12 mouse cellular contexts compared by ENCODE assay signal in the genomic region with DNA sequence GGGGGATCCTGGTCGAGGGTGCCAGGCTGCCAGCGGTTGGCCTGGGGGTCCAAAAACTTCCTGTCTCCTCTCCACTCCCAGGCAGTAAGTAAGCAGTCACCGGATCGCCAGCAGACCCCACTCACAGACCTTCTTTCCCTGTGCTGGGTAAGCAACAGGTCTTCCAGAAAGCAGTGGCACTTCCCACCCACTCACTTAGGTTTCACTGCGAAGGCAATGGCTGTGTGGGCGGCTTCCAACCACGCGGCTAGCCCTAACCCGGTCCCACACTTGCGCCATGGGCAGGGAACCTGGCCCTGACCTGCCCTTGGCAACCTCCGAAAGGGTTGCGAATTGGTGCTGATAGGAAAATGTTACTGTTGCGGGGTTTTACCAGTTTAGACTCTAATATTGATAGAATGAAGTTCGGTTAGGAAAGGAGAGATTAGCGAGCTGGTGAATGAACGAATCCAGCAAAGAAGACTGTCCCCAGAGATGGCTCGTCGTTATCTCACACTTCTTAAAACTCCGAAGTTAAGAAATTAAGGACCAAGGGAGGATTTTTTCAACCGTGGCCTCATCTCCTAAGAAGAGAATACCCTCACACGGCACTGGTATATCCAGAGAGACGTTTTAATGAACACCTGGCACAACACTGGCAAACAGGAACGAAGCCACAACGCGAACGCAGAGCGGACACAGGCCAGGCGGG. TPM values are rescaled to one million over a fixed set of nuclear protein-coding genes. Genes with fewer than 3 reads are reported as not detected.
DNase-seq lines count a peak whose midpoint lies in the region; ATAC-seq lines count a peak whose summit lies in the region.
"Had no signal": no experiment of that assay in that cellular context is flagged by ENCODE, and none has a peak within 500 bp of the region (broad histone marks: within the 10 kb centered on the region; RNA-seq: fewer than 3 reads in every experiment).

No protein-coding gene starts in this region.

- no peaks in the 10 kb centered on the region for H3K9me3 ChIP-seq in forebrain, embryonic 12.5 days
- no peaks in the 10 kb centered on the region for H3K9me3 ChIP-seq in forebrain, embryonic 16.5 days (ENCODE audit: control insufficient read depth, low read length)
- H3K9me3 ChIP-seq in liver, embryonic 11.5 days (ENCODE audit: control insufficient read depth, low read length) = no peaks in the 10 kb centered on the region
- H3K9me3 ChIP-seq in liver, embryonic 12.5 days (replicated peaks) = no peaks in the 10 kb centered on the region
- H3K9me3 ChIP-seq in embryonic facial prominence, embryonic 10.5 days = no peaks in the 10 kb centered on the region
- no peaks in the 10 kb centered on the region for H3K9me3 ChIP-seq in midbrain, embryonic 13.5 days
- H3K9me3 ChIP-seq: stomach, embryonic 15.5 days had no signal

- no peak overlapping the region for H3K9ac ChIP-seq in forebrain, embryonic 12.5 days
- no peak overlapping the region for H3K9ac ChIP-seq in forebrain, embryonic 16.5 days (replicated peaks; ENCODE audit: low read depth, low read length)
- no peak overlapping the region for H3K9ac ChIP-seq in liver, embryonic 11.5 days (ENCODE audit: low read depth, low read length)
- no peak overlapping the region for H3K9ac ChIP-seq in liver, embryonic 12.5 days
- no peak overlapping the region for H3K9ac ChIP-seq in midbrain, embryonic 13.5 days (replicated peaks)
- H3K9ac ChIP-seq: stomach, embryonic 15.5 days had no signal

- no peak overlapping the region for H3K4me3 ChIP-seq in forebrain, embryonic 12.5 days (replicated peaks)
- no peak overlapping the region for H3K4me3 ChIP-seq in forebrain, embryonic 16.5 days (replicated peaks; ENCODE audit: low read length)
- no peak overlapping the region for H3K4me3 ChIP-seq in liver, embryonic 11.5 days (ENCODE audit: low read depth, low read length)
- no peak overlapping the region for H3K4me3 ChIP-seq in liver, embryonic 12.5 days
- H3K4me3 ChIP-seq in embryonic facial prominence, embryonic 10.5 days = no peak overlapping the region
- peak overlapping the region; percentile 13; the same call in 1 of the 2 replicates for H3K4me3 ChIP-seq in midbrain, embryonic 13.5 days (replicated peaks)
- H3K4me3 ChIP-seq: stomach, embryonic 15.5 days had no signal

- ATAC-seq in forebrain, embryonic 12.5 days (ENCODE audit: low FRiP score) = no peak
- no peak for ATAC-seq in forebrain, embryonic 16.5 days
- ATAC-seq in liver, embryonic 11.5 days (replicated peaks; ENCODE audit: low FRiP score) = no peak
- ATAC-seq in liver, embryonic 12.5 days = no peak
- ATAC-seq in midbrain, embryonic 13.5 days = no peak

- peaks cover 41% of the 10 kb centered on the region for H3K4me1 ChIP-seq in forebrain, embryonic 12.5 days
- peaks cover 31% of the 10 kb centered on the region for H3K4me1 ChIP-seq in forebrain, embryonic 16.5 days (replicated peaks; ENCODE audit: control insufficient read depth, insufficient read depth, low read length)
- peaks cover 8% of the 10 kb centered on the region; the same call in 1 of the 2 replicates for H3K4me1 ChIP-seq in liver, embryonic 11.5 days (replicated peaks; ENCODE audit: control insufficient read depth, insufficient read depth, low read length)
- H3K4me1 ChIP-seq in liver, embryonic 12.5 days = peaks cover 21% of the 10 kb centered on the region
- H3K4me1 ChIP-seq in embryonic facial prominence, embryonic 10.5 days = peaks cover 32% of the 10 kb centered on the region
- H3K4me1 ChIP-seq in midbrain, embryonic 13.5 days (replicated peaks) = peaks cover 48% of the 10 kb centered on the region

- DNase-seq in liver, embryonic 11.5 days (ENCODE audit: low spot score) = peak; percentile 51
- DNase-seq in embryonic facial prominence, embryonic 10.5 days (ENCODE audit: low spot score) = peak; percentile 52
- no peak for DNase-seq in layer of hippocampus, adult 11-12 months (ENCODE audit: low spot score)
- no peak for DNase-seq in frontal cortex, postnatal 10 days (ENCODE audit: low spot score in 2 of 2)

- no peak overlapping the region for H3K27ac ChIP-seq in forebrain, embryonic 12.5 days
- no peak overlapping the region for H3K27ac ChIP-seq in forebrain, embryonic 16.5 days (ENCODE audit: low read length)
- H3K27ac ChIP-seq in liver, embryonic 11.5 days (ENCODE audit: low read depth, low read length) = no peak overlapping the region
- no peak overlapping the region for H3K27ac ChIP-seq in liver, embryonic 12.5 days
- no peak overlapping the region for H3K27ac ChIP-seq in embryonic facial prominence, embryonic 10.5 days (replicated peaks)
- H3K27ac ChIP-seq in midbrain, embryonic 13.5 days = no peak overlapping the region
- H3K27ac ChIP-seq: stomach, embryonic 15.5 days had no signal

- H3K27me3 ChIP-seq in forebrain, embryonic 12.5 days = peaks cover 86% of the 10 kb centered on the region
- H3K27me3 ChIP-seq in forebrain, embryonic 16.5 days (replicated peaks; ENCODE audit: control insufficient read depth, insufficient read depth, low read length) = peaks cover 59% of the 10 kb centered on the region
- peaks cover 87% of the 10 kb centered on the region for H3K27me3 ChIP-seq in liver, embryonic 11.5 days (replicated peaks; ENCODE audit: control insufficient read depth, insufficient read depth, low read length)
- H3K27me3 ChIP-seq in liver, embryonic 12.5 days (replicated peaks) = peaks cover 92% of the 10 kb centered on the region
- peaks cover 96% of the 10 kb centered on the region for H3K27me3 ChIP-seq in embryonic facial prominence, embryonic 10.5 days (replicated peaks; ENCODE audit: low read depth, poor library complexity, severe bottlenecking)
- peaks cover 93% of the 10 kb centered on the region for H3K27me3 ChIP-seq in midbrain, embryonic 13.5 days

- under 1% methylated on average over 28 of the region's 28 CpGs for WGBS in forebrain, embryonic 12.5 days
- WGBS in forebrain, embryonic 16.5 days = 3% methylated on average over 28 of the region's 28 CpGs
- 2% methylated on average over 28 of the region's 28 CpGs for WGBS in liver, embryonic 11.5 days
- 3% methylated on average over 28 of the region's 28 CpGs for WGBS in liver, embryonic 12.5 days (ENCODE audit: insufficient replicate concordance)
- 1% methylated on average over 28 of the region's 28 CpGs for WGBS in embryonic facial prominence, embryonic 10.5 days
- WGBS in midbrain, embryonic 13.5 days = 1% methylated on average over 28 of the region's 28 CpGs

- peak overlapping the region; percentile 24 for H3K4me2 ChIP-seq in forebrain, embryonic 12.5 days
- no peak overlapping the region for H3K4me2 ChIP-seq in forebrain, embryonic 16.5 days (ENCODE audit: low read length)
- no peak overlapping the region for H3K4me2 ChIP-seq in liver, embryonic 11.5 days
- H3K4me2 ChIP-seq in liver, embryonic 12.5 days = no peak overlapping the region
- H3K4me2 ChIP-seq in midbrain, embryonic 13.5 days (replicated peaks) = peak overlapping the region; percentile 86
- H3K4me2 ChIP-seq: stomach, embryonic 15.5 days had no signal

- H3K36me3 ChIP-seq in forebrain, embryonic 12.5 days (replicated peaks) = no peaks in the 10 kb centered on the region
- H3K36me3 ChIP-seq in forebrain, embryonic 16.5 days (ENCODE audit: control insufficient read depth, insufficient read depth) = no peaks in the 10 kb centered on the region
- H3K36me3 ChIP-seq in liver, embryonic 11.5 days (ENCODE audit: control insufficient read depth, insufficient read depth, low read length) = no peaks in the 10 kb centered on the region
- H3K36me3 ChIP-seq in liver, embryonic 12.5 days = no peaks in the 10 kb centered on the region
- no peaks in the 10 kb centered on the region for H3K36me3 ChIP-seq in embryonic facial prominence, embryonic 10.5 days (replicated peaks)
- H3K36me3 ChIP-seq in midbrain, embryonic 13.5 days = no peaks in the 10 kb centered on the region
- H3K36me3 ChIP-seq: stomach, embryonic 15.5 days had no signal

RNA-seq across cellular contexts. Expression of a gene that starts 3.0 kb away (rescaled TPM):
- 0.66 and 0.74 TPM in 2 replicates for polyA plus RNA-seq in forebrain, embryonic 12.5 days (2016; fragmentation: Nextera tagmentation; extraction: Ambion mirVana)
- 0.32 TPM in 1 of 2 replicates, not detected in the other for polyA plus RNA-seq in forebrain, embryonic 16.5 days (2015; fragmentation: Nextera tagmentation; extraction: Ambion mirVana)
- not detected in 2 replicates for polyA plus RNA-seq in liver, embryonic 11.5 days (2014; fragmentation: Nextera tagmentation; extraction: Ambion mirVana)
- polyA plus RNA-seq in liver, embryonic 12.5 days (2016; fragmentation: Nextera tagmentation; extraction: Ambion mirVana) = not detected in 2 replicates
- polyA plus RNA-seq in embryonic facial prominence, embryonic 10.5 days (2016; fragmentation: Nextera tagmentation; extraction: Ambion mirVana) = 0.16 TPM in 1 of 2 replicates, not detected in the other
- 0.31 and 0.84 TPM in 2 replicates for polyA plus RNA-seq in midbrain, embryonic 13.5 days (2015; fragmentation: Nextera tagmentation; extraction: Ambion mirVana)
- polyA plus RNA-seq: C2C12; cortical plate, adult 2 months; liver, embryonic 16.5 days; stomach, embryonic 15.5 days had no signal

Comparison
In these comparisons a context has a peak if more than half of its experiments do, and no peak if none do; other contexts are left out.
1. H3K4me2 ChIP-seq: peak in forebrain, embryonic 12.5 days (single experiment) and midbrain, embryonic 13.5 days (single experiment); none in forebrain, embryonic 16.5 days (single experiment), liver, embryonic 11.5 days (single experiment) and liver, embryonic 12.5 days (single experiment).
2. DNase-seq: peak in liver, embryonic 11.5 days (single experiment) and embryonic facial prominence, embryonic 10.5 days (single experiment); none in layer of hippocampus, adult 11-12 months (single experiment) and frontal cortex, postnatal 10 days (0 of 2).